Mouse (Mus musculus): ENCODE data around the gene Map4k3.
"Not testable (repeated sequence)": the region's sequence is repeated elsewhere in the genome, so short reads cannot be mapped to it uniquely, and the experiment has no call there.

Map4k3 gene

GRCm38 (mm10) chr17:80568441-80568840, 159.8 kb downstream of the Map4k3 start:
- no peak for DNase-seq (ENCODE audit: low read depth, low spot score)

- peak; percentile 80 for DNase-seq (ENCODE audit: low read depth, low spot score)
These were observed 163.7 kb downstream of the Map4k3 start for GRCm38 (mm10) chr17:80564611-80564924.

- DNase-seq (ENCODE audit: low read depth, low spot score) = not testable (repeated sequence)
These were observed 164.3 kb downstream of the Map4k3 start for GRCm38 (mm10) chr17:80563762-80564610.

DNA sequence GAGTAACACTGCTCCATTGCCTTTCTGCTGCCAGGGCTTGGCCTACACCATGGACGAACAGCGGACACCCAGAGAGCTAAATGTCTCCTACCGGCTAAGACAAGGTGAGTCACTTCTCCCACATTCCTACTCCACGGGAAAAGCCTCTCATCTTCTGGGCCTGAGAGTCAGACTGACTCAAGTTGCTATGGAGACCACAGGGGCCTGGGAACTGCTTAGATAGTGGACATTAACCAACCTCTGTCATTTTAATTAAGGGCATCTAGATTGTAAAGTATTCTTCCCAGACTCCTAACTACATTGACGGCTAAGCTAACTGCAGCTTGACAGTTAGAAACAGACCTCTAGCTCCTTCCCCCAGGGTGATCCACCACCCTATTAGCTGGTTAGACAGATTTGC, 165.5 kb downstream of the Map4k3 start:
- DNase-seq (ENCODE audit: low read depth, low spot score) = peak; percentile 60

DNA sequence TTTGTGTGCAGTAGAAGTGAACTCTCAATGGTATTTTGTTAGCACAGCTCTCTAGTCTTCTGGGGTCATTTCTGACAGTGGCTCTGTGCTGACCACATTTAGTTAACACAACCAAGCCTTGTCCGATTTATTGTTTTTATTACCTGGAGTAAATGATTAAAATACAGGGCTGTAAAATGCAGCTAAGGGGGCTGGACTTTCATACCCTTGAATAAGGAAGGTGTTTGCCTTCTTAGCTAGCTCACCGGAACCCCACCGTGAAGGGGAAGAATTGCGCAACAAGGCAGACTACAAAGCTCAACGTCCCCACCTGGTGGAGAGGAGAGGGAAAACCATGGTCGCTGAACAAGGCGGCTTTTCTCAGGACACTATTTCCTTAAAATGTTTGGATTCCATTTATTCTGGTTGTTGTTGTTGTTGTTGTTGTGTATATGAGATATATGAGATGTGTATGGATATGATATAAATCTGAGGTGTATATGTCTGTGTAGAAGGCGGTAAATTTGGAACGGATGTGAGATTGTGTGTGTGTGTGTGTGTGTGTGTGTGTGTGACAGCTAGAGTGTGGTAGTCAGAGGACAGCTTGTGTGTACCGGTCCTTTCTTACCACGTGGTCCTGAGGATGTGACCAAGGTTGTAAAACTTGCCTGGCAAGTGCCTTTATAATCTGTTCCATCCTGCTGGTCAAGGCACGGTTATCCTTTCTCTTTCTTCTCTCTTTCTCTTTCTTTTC, 167.4 kb downstream of the Map4k3 start:
- DNase-seq (ENCODE audit: low read depth, low spot score) = peak; percentile 80

DNA sequence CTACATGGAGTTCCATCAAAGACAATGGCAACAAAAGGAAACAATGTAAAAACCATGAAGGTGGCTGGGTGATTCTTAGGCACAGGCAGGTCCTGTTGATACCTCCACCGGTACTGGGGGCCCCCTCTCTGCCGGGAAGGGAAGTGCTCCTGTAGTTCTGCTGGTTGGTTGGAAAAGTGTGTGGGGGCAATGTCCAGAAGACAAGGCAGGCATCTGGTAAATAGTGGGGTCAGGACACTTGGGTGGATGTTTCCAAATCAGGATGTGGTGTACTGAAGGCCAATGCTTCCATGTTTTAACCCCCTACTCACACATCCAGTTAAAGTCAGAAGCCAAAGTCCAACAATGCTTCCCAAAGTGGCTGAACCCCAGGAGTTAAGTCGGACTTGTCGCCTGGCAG, 168.5 kb downstream of the Map4k3 start:
- DNase-seq (ENCODE audit: low read depth, low spot score) = peak; percentile 18

DNA sequence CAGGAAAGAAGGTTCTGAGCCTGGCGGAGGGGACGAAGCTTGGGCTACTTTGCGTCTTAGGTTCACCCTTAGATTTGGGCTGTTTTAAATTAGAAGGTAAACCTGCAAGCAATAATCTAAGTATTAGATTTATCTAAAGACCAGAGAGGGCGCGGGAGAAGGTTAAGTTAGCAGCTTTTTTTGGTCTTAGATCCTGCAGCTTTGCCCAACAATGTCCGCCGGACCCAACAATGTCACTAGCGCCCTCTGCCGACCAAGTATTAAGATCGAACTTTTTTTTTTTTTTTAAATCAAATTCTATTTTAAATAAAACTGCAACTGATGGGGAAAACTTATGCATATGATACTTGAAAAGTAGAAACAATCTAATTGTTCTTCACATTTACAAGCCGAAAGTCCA, 169.2 kb downstream of the Map4k3 start:
- DNase-seq (ENCODE audit: low read depth, low spot score) = peak; percentile 75

- DNase-seq (ENCODE audit: low read depth, low spot score) = no peak
These were observed 169.7 kb downstream of the Map4k3 start for GRCm38 (mm10) chr17:80558583-80558982.

DNA sequence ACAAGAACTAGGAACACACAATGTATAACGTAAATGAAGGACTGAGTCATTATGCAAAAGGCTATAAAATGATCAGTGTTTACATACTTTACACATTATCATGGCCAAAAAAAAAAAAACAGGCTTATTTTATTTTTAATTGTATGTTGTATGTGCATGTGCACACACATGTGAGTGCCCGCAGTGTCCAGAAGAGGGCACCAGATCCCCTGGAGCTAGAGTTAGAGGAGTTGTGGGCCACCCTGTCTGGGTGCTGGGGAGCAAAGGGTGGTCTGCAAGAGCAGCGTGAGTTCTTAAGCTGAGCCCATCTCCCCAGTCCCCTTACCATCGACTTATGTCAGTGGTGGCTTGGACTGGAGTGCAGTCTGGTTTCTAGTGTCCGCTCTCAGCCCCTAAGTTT, 170.8 kb downstream of the Map4k3 start:
- DNase-seq (ENCODE audit: low read depth, low spot score) = no peak

- DNase-seq (ENCODE audit: low read depth, low spot score) = peak; percentile 52
These were observed 174.7 kb downstream of the Map4k3 start for GRCm38 (mm10) chr17:80553318-80554270.

- no peak for DNase-seq (ENCODE audit: low read depth, low spot score)
These were observed 175.6 kb downstream of the Map4k3 start for GRCm38 (mm10) chr17:80552653-80553052.

GRCm38 (mm10) chr17:80550981-80551380, 177.3 kb downstream of the Map4k3 start:
- DNase-seq (ENCODE audit: low read depth, low spot score) = no peak

DNA sequence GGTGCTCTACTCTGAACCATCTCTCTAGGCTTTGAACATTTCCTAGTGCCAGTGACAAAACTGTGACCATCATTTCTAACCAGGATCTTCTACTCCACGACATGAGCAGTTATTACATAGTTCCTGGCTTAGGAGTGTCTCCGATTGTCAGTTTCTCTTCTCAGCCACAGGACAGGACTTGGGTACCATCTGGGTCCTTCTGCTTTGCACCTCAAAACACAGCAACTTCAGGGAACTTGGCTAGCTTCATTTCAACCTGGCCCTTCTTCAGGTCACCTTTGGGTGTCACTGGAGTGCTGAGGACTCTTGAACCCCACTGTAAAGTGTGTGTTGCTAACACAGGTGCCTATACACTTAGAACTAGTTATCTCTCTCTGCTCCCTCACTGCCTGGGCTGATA, 181.4 kb downstream of the Map4k3 start:
- no peak for DNase-seq (ENCODE audit: low read depth, low spot score)

GRCm38 (mm10) chr17:80546227-80546626, 182.1 kb downstream of the Map4k3 start:
- no peak for DNase-seq (ENCODE audit: low read depth, low spot score)

- DNase-seq (ENCODE audit: low read depth, low spot score) = no peak
These were observed 184.6 kb downstream of the Map4k3 start for GRCm38 (mm10) chr17:80543646-80544045.

DNA sequence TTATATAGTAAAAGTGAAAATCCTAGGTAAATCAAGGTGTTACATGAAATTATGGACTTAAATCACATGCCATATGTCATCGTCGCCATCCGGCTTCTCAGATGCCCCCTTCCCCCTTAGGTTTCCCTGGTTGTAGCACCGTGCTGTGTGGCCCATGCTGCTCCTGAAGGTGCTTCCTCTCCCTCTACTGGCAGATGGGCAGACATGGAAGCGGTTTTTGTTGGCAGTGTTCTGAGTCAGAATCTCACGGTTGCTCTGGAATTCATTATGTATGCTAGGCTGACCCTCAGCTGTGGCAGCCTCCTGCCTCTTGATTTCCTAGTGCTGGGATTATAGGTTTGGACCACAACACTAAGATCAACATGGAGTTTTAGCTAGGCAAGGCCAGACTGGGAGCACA, 191.1 kb downstream of the Map4k3 start:
- peak; percentile 41 for DNase-seq (ENCODE audit: low read depth, low spot score)

DNA sequence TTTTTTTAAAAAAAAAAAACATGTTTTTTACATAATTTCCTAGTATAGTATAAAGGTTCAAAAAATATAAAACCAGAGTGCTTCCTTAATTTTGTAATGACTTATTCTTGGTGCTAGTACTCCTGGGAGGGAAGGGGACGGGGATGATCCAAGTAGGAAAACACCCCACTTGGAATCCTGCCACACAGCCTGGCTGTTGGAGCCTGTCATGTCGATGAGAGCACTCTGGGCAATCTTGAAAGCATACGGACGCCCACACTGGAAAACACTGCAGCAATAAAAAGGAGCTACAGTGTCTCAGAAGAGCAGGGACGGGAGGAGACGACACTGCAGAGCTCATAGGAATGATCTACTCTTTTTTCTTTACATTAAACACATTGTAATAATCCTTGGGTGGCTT, 192.7 kb downstream of the Map4k3 start:
- DNase-seq (ENCODE audit: low read depth, low spot score) = no peak

DNA sequence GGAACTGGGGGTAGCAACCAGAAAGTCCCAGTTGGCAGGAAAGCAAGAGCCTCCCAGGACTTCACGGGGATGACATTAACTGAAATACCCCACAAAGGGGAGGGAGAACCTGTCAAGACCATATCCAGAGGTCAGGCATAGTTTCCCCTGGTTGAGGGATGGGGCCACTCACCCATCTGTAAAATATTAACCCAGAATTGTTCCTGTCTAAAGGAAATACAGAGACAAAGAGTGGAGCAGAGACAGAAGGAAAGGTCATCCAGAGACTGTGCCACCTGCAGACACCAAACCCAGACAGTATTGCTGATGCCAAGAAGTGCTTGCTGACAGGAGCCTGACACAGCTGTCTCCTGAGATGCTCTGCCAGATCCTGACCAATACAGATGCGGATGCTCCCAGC, 196.9 kb downstream of the Map4k3 start:
- not testable (repeated sequence) for DNase-seq (ENCODE audit: low read depth, low spot score)
